Mouse (Mus musculus) testis, adult 2 months (tissue): ENCODE measurements at regions not wholly inside any gene's neighbourhood (a gene's known extent, or its start where the extent isn't known, plus 50 kb on each side); places are given as distances from the start of the nearest gene placed in this dataset.

Experiments used
- CTCF ChIP-seq: fragments of 200-500 bp; IDR thresholded peaks from 2 replicates; pipeline ENCODE4 v1.5.1; 2012; ENCODE audit warnings: low read depth, mild to moderate bottlenecking, inconsistent platforms, low read length, moderate library complexity; ENCODE audit not compliant: control insufficient read depth, insufficient read depth, insufficient replicate concordance
- POLR2A ChIP-seq: fragments of 200-500 bp; IDR thresholded peaks from 2 replicates; pipeline ENCODE4 v1.6.1; 2012; ENCODE audit warnings: low read depth, mild to moderate bottlenecking, inconsistent platforms, low read length, moderate library complexity; ENCODE audit not compliant: control insufficient read depth

GRCm38 (mm10) chr11:111426715-111427114, 360.8 kb downstream of the Kcnj2 start:
- TF ChIP-seq CTCF (no peak), POLR2A (no peak)
